Mouse (Mus musculus): Measurements from ENCODE around the gene Robo1. TPM values are rescaled to one million over a fixed set of nuclear protein-coding genes. Genes with fewer than 3 reads are reported as not detected.

Gene Robo1
- polyA plus RNA-seq, 1 experiment: 7.2 TPM

DNA sequence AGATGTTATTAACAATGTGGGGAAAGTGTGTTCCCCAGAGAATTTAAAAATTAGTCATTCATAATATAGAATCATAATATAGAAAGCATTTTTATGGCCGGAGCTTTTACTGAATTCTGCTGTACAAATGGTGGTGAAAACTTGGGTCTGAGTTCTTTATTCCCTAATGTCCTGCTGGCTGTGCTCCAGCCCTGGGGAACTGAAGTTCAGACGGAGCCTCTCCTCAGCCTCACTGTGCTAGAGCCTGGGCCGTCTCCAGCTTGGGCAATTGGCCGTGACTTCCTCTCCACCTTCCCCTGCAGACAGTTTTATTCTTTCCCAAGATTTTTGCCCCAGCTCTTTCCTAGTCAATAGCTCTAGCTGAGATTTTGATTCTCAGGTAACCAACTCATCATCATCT lies 429.0 kb downstream of the Robo1 start:
- DNase-seq (ENCODE audit: low spot score): no peak

DNA sequence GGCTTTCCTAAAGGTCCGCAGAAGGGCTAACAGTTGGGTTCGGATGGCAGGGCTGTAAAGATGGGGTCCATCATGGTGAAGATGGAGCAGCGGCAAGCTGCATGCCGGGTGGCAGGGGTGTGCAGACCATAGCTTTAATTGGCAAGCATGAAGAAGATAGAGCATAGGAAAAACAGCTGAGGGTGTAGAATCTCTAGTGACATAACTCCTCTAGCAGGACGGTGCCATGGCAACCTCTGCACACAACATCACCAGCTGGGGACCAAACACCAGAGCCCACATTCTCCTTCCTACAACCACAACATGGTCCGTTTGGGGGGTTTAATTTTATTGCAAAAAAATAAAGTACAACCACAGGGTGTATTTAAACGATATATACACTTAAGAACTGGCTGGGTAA lies 432.1 kb downstream of the Robo1 start:
- DNase-seq (ENCODE audit: low spot score): no peak

DNA sequence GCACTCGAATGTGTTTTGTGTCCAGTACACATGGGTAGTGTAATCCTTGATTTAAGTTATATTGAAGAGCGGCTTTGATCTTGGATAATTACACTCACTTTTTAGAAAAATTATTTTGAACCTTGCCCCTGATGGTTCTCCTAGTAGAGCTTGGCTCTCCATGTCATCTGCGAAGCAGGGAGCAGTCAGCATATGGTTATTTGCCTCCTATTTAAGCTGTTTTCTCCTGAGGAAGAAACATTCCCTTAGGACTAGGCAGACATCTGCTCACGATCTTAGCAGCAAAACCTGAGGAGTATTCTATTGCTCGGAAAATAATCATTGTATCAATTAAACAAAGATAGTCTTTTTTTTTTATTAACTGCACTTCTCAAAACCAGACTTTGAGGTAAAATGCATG lies 439.6 kb downstream of the Robo1 start:
- DNase-seq (ENCODE audit: low spot score): no peak

DNA sequence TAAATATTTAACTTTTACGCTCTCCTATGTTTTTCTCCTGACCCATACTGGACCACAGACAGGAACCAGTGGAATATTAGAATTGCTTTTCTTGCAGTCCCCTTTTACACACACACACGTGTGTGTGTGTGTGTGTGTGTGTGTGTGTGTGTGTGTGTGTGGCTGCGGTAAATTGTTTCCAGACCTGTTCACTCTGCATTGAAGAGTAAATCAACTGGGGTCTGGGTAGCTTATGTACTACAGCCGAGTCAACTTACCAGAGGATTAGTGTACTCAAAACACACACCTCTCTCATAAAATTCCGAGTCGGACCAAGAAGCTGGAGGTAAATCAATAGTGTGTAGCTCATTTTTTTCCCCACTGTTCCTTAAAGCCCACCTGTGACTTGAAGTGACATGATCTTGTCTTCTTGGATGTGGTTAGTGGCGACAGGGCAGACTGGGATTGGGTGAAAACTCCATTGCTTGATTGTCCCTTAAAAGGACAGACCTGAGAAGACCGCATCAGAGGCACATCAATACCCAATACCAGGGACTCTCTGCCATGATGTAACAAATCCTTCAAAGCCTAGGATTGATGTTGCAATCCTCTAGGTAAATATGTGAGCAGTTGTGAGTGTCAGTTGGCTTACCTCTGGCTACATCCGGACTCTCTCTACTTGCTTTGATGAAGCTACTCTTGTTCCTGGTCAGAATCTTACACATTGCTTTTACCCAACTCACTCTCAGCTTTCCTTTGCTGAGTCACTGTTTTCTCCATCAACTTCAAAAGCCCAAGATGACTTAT lies 457.2 kb downstream of the Robo1 start:
- DNase-seq (ENCODE audit: low spot score): no peak

DNA sequence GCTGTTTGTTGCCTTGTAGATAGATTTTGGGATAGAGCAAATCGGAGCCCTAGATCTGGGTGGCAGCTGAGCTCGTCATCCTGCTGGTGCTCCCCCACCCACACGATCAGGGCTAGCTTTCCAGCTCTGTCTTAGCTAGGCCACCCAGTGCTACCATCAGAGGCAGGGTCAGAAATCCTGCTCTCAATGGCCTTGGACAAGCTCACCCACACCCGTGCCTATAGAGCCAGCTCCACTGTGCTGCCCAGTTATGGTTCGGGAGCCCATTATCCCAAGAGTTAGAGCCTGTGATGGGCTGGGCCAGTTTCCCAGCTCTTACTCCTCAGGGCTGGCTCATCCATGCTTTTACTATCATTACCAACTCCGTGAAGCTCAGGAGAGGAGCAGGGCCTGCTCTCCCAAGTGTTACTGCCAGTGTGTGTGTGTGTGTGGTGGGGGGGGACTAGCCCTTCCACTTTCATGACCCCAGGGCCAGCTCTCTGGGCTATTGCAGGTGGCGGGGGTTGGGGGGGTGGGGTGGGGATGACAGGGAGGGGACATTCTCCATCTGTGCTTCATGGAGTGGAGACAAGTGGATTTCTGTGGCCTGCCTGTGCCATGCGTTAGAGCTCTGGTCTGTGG lies 461.2 kb downstream of the Robo1 start:
- no peak for DNase-seq (ENCODE audit: low spot score)

DNA sequence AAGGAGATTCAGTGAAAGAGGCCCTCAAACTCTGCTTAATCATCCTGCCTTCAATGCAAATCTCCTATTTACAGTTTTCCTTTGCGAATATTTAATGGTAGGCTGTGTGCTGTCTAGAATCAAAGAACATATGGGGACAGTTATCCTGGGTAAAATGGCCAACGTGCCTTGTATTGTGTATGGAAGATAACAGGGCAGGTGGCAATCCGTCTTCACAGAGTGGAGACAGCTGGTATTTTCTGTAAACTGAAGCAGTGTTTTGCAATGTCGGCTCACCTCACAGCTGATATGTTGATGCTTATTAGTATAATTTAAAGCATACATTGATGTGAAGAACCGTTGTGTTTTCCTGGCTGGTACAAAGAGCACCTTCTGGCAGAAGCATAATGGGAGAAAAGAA lies 464.2 kb downstream of the Robo1 start:
- DNase-seq (ENCODE audit: low spot score): no peak

DNA sequence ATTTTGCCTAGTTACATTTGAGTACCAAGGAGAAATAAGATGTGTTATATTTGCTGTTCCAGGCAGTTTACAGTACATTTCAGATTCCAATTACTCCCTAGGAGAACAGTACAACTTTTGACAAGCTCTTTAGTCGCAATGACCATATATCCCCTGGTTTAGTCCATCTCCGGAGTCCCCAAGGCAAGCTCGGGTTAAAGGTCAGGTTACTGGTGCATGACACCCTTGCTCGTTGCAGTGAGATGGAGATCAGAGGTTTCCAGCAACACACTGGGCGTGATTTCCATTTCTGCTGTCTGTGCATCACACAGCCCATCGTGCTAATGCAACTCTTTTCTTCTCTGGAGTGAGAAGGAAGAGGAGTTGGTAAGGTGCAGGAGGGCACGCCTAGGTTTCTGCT lies 464.9 kb downstream of the Robo1 start:
- no peak for DNase-seq (ENCODE audit: low spot score)

- no peak for DNase-seq (ENCODE audit: low spot score)
Measured at GRCm38 (mm10) chr16:72778520-72778919, 470.4 kb downstream of the Robo1 start.

- DNase-seq (ENCODE audit: low spot score): no peak
Measured at GRCm38 (mm10) chr16:72782171-72782570, 474.1 kb downstream of the Robo1 start.

- no peak for DNase-seq (ENCODE audit: low spot score)
Measured at GRCm38 (mm10) chr16:72786079-72786478, 478.0 kb downstream of the Robo1 start.

DNA sequence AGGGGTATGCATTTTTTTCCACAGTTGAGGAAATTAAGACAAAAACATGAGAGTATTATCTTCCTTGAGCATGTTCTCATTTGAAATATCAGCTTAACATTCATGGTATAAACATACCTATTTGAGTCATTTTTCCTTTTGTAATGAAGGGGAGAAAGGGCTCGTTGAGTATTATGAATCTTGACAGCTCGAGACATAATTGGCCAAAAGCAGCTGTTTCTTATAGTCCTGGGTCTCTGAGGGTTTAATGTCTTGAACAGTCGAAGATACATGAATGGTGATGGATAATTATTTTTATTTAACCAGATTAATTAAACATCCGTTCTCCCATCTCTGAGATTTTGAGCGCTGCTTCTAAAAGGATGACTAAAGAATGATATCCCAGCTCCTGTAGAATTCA lies 478.5 kb downstream of the Robo1 start:
- no peak for DNase-seq (ENCODE audit: low spot score)

- DNase-seq (ENCODE audit: low spot score): no peak
Measured at GRCm38 (mm10) chr16:72788017-72788416, 479.9 kb downstream of the Robo1 start.

DNA sequence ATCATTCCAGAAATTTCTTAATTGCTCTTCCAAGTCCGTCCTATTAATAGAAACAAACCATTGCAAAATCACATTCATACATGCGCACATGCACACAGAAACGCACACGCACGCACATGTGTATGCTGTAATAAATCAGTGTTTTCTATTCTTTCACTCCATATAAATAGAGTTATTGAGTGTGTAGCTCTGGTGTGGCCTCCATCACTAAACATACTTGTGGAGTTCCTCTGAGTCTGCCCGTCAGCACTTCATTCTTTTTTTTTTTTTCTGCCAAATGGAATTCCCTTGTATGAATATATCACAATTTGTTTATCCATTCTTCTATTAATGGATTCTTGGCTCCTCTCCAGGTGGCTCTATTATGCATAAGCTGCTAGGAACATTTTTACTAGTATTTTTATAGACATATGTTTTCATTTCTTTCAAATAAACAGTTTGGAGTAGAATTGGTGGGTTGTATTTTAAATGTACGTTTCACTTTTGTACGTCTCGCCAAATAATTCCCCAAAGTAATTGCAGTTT lies 483.1 kb downstream of the Robo1 start:
- DNase-seq (ENCODE audit: low spot score): no peak

DNA sequence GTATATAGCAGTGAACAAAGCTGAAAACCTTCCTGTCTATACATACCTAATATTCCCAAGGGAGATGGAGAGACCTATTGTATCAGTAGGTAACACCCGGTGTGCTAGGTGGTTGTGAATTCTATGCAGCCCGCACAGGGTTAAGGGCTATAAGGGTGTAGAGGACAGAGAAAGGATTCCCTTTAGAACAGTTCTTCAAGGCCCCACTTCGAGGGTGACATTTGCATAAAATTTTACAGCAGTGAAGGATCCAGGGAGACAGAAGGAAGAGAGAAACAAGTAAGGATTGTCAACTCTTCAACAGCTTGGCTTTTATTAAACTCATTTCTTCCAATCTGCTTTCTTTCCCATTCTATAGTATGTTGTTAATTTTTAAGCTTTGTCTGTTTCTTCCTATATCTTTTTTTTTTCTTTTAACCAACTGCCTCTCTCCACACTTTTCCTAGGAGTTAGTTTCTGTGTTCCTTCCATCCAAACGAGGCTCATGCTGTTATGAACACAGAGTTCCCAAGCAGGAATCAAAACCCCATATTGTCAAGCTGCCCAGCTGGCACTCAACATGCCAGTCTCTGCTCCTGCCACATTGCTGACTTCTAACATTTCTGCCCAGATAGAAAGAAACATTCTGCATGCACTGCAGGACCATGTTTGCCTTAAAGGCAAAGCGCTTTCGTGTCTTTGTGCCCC lies 486.7 kb downstream of the Robo1 start:
- no peak for DNase-seq (ENCODE audit: low spot score)

DNA sequence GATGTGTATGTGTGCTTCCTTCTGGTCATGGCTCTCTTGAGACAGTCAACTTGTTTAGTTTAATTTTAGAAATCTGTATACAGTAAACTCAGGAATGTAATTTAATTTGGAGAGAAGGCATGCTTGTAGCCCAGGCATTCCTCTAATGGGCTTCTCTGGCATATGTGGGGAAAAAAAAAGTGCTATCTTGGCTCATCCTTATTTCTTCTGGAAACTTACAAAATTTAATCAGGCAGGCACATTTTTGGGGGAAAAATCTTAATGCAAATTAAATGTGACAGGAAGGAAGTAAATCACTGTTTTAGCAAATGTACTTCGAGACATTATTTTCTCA lies 487.2 kb downstream of the Robo1 start:
- no peak for DNase-seq (ENCODE audit: low spot score)

DNA sequence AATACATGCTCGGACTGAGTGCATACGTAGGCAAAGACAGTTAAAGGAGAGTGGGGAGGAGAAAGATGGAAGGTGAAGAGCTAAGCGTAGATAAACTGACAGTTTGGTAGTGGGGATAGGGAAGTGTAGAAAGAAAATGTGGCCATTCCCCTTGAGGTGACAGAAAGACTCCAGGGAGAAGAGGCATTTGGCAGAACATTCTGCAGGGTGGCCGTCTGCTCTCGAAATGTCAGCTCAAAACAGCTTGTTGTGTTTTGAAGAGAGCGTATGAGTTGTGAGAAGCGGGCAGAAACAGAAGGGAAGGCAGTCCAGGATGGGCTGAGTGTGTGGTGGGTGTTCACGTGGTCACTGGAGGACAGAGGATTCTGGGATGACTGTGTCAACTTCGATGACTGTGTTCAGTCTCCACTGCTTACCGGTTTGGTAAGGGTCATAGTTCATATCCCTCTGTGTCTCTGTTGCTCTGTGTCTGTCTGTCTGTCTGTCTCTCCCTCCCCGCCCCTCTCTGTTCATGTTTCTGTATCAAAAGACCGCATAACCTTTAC lies 490.4 kb downstream of the Robo1 start:
- no peak for DNase-seq (ENCODE audit: low spot score)

DNA sequence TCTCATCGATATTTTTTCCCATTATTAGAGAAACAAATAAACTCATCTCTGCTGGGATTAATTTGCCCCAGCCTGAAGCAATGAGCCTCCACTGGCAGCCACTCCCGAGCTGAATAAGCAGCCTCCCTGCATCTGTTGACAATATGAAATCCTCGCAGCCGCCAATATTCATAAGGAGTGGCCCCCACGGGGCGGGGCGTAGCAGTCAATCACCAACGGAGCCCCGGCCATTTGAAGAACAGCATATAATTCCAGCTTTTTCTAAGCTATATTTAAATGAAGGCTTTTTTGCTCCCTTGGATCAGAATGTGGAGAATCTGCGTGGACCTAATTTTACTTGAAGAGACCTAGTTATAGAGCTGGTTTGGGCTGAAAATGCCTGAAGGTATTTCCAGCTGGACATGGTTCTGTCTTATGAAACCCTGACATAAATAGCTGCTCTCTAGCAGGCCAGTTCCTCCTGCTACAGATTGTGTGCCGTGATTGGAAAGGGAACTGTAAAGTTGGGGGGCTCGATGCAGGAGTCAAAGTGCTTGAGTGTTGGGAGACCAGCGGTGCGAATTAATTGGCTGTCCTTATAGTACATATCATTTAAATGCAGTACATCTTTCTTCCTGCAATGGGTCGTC lies 492.1 kb downstream of the Robo1 start:
- DNase-seq (ENCODE audit: low spot score): no peak

DNA sequence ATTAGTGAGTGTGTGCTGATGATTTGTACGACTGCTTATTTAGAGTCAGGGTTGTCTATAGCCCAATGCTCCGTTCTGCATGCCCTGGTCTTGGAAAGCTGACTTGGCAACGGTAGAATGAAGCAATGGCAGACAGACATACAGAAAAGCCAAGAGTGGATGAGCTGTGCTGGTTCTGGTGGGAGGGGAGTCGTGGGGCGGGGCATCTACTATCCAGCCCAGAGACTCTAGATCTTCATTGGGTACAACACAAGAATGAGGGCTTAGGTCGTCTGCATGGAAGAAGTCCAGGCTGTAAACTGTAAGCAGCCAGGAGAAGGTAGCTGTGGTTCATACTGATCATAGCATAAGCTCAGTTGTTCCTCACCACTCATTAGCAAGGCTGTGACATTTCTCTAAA lies 492.7 kb downstream of the Robo1 start:
- DNase-seq (ENCODE audit: low spot score): no peak

DNA sequence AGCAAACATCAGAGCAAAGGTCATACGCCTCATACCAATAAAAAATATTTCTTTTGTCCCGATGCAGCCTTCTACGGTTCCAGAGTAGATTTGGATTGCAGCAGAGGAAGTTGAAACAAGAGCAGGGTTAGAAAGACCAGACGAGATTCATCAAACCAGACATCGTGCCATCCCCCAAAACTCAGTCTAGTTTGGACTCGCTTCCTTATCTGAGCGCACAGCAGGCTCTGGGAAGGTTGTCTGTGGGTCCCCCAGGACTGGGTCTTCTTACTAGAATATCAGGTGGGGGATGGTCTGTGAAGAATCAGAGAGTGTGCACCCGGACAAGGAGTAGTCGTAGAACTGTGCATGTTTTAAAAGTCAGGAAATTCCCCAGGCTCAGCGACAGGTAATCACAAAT lies 500.2 kb downstream of the Robo1 start:
- DNase-seq (ENCODE audit: low spot score): no peak

DNA sequence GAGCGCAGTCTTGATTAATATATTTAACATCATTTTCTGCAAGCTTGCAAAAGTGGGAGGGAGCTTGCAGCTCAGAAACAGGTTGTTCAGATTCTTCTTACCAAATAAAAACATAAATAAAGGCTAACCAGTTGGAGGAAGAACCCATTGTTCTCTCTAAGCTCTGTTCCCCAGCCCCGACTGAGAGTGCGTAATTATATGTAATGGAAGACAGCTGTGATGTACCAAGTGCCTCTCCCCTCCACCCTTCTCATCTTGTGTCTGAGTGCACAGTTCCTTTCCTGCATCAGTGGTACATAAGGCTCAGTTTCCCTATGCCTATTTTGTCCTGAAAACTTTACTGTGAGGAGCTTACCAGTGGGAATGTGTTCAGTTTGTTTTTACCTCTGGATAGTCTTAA lies 502.8 kb downstream of the Robo1 start:
- DNase-seq (ENCODE audit: low spot score): no peak

GRCm38 (mm10) chr16:72811494-72811893 lies 503.4 kb downstream of the Robo1 start:
- DNase-seq (ENCODE audit: low spot score): no peak

DNA sequence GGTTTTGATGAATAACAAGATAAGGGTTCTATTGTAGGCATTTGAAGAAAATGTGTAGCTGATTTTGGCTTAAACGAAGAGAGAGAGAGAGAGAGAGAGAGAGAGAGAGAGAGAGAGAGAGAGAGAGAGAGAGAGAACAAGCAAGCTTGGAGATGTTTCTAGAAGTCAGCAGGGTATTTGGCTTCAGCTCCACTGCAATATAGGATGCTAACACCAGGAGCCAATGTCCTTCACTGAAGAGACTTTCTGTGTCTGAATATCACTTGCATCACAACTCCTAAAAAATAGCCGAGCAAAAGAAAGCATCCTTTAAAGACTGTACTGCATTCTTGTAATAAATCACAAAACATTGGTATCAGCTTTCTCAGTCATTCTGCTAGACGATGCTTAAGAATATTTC lies 503.8 kb downstream of the Robo1 start:
- no peak for DNase-seq (ENCODE audit: low spot score)

Data from urinary bladder, adult 2 months (tissue).